Mouse (Mus musculus): ENCODE measurements around the gene Ntm. TPM values are rescaled to one million over a fixed set of nuclear protein-coding genes. Genes with fewer than 3 reads are reported as not detected.

Ntm gene
- polyA plus RNA-seq, 1 experiment from 2014 or later: 20.1 TPM

GRCm38 (mm10) chr9:29406973-29407372 lies 556.0 kb downstream of the Ntm start:
- H3K27ac ChIP-seq: no peak overlapping the region
- peaks cover 71% of the 10 kb centered on the region for H3K27me3 ChIP-seq
- H3K4me2 ChIP-seq: no peak overlapping the region
- no peak overlapping the region for H3K4me3 ChIP-seq (replicated peaks)
- H3K9me3 ChIP-seq: no peaks in the 10 kb centered on the region
- ATAC-seq (ENCODE audit: insufficient number of reproducible peaks, insufficient read depth, low FRiP score, low TSS enrichment, low read depth): no peak
- H3K9ac ChIP-seq (replicated peaks): no peak overlapping the region
- no peaks in the 10 kb centered on the region for H3K36me3 ChIP-seq
- H3K4me1 ChIP-seq (replicated peaks): peaks cover 10% of the 10 kb centered on the region; the same call in 1 of the 2 replicates
- 86% methylated on average over 2 of the region's 2 CpGs for WGBS

DNA sequence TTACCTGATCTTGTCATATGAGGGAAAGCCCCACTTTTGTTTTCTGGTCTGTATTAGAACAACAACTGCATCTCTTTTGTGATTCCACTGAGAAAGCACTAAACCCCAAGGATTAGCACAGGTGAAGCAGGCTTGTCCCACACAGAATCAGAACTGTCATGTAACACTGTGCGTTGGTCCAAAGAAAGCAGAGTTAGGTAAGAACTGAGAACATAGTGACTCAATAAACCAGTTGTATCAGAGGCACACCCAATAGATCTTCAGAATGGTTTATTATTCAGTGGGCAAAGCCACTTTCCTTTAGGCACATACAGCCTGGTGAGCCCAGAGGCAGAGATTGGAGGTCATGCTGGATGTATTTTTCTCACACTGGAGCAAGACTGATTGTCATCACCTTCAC lies 556.9 kb downstream of the Ntm start:
- no peak for ATAC-seq (ENCODE audit: insufficient number of reproducible peaks, insufficient read depth, low FRiP score, low TSS enrichment, low read depth)
- H3K9me3 ChIP-seq: no peaks in the 10 kb centered on the region
- peaks cover 67% of the 10 kb centered on the region for H3K27me3 ChIP-seq
- H3K4me3 ChIP-seq (replicated peaks): no peak overlapping the region
- no peak overlapping the region for H3K9ac ChIP-seq (replicated peaks)
- no peaks in the 10 kb centered on the region for H3K36me3 ChIP-seq
- 89% methylated on average over 1 of the region's 1 CpGs for WGBS
- H3K4me2 ChIP-seq: no peak overlapping the region
- no peak overlapping the region for H3K27ac ChIP-seq
- H3K4me1 ChIP-seq (replicated peaks): peaks cover 6% of the 10 kb centered on the region; the same call in 1 of the 2 replicates

DNA sequence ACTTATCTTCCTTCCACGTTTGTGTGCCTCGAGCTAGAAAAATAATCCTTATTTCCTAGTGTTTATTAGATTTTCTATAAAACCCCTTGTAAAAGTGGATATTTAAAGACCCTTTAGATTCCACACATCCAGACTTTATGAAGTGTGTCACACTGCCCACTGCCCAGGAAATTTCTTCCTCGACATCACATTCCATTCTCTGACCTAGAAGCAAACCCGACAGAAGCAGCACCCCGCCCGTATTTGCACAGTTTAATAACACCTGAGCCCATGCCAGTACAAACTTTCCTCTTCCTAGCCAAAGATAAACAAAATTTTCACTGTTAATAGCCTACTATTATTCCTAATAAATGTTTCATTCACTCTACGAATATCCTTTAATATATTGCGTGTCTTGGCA lies 562.8 kb downstream of the Ntm start:
- Histone ChIP-seq H3K9ac (replicated peaks) (no peak overlapping the region), H3K27me3 (peaks cover 52% of the 10 kb centered on the region), H3K4me3 (replicated peaks) (no peak overlapping the region), H3K9me3 (no peaks in the 10 kb centered on the region), H3K4me1 (replicated peaks) (peaks cover 3% of the 10 kb centered on the region; the same call in 1 of the 2 replicates), H3K4me2 (no peak overlapping the region), H3K27ac (no peak overlapping the region), H3K36me3 (no peaks in the 10 kb centered on the region)
- no peak for ATAC-seq (ENCODE audit: insufficient number of reproducible peaks, insufficient read depth, low FRiP score, low TSS enrichment, low read depth)
- 36% methylated on average over 8 of the region's 8 CpGs for WGBS

GRCm38 (mm10) chr9:29396101-29396500 lies 566.8 kb downstream of the Ntm start:
- no peak for ATAC-seq (ENCODE audit: insufficient number of reproducible peaks, insufficient read depth, low FRiP score, low TSS enrichment, low read depth)
- H3K36me3 ChIP-seq: no peaks in the 10 kb centered on the region
- H3K4me1 ChIP-seq (replicated peaks): peaks cover 3% of the 10 kb centered on the region; the same call in 1 of the 2 replicates
- no peak overlapping the region for H3K4me2 ChIP-seq
- no peak overlapping the region for H3K4me3 ChIP-seq (replicated peaks)
- H3K27ac ChIP-seq: no peak overlapping the region
- H3K9me3 ChIP-seq: no peaks in the 10 kb centered on the region
- H3K27me3 ChIP-seq: peaks cover 56% of the 10 kb centered on the region
- 94% methylated on average over 5 of the region's 5 CpGs for WGBS
- no peak overlapping the region for H3K9ac ChIP-seq (replicated peaks)

DNA sequence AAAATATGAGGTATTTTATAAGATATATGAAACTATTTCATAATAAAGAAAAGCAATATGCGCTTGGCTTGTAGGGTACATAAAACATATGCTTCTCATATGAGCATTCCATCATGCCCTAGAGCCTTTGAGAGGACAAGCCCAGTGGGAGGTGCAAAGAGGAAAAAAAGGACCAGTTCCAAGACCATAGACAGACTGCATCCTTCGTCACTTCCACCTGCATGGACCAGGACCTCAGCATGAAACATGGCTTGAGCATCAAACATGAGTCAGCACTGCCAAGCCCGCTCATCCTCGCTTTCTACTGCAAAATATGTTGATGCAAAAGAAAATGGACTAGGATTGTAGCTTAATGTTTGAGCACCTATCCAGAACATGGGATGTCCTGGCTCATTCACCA lies 569.8 kb downstream of the Ntm start:
- Histone ChIP-seq H3K27me3 (peaks cover 65% of the 10 kb centered on the region), H3K4me2 (no peak overlapping the region), H3K36me3 (no peaks in the 10 kb centered on the region), H3K9me3 (no peaks in the 10 kb centered on the region), H3K4me1 (replicated peaks) (no peaks in the 10 kb centered on the region), H3K9ac (replicated peaks) (no peak overlapping the region), H3K4me3 (replicated peaks) (no peak overlapping the region), H3K27ac (no peak overlapping the region)
- 87% methylated on average over 4 of the region's 4 CpGs for WGBS
- ATAC-seq (ENCODE audit: insufficient number of reproducible peaks, insufficient read depth, low FRiP score, low TSS enrichment, low read depth): no peak

GRCm38 (mm10) chr9:29390796-29391517 lies 572.0 kb downstream of the Ntm start:
- H3K4me2 ChIP-seq: no peak overlapping the region
- H3K4me3 ChIP-seq (replicated peaks): no peak overlapping the region
- ATAC-seq (ENCODE audit: insufficient number of reproducible peaks, insufficient read depth, low FRiP score, low TSS enrichment, low read depth): no peak
- no peak overlapping the region for H3K9ac ChIP-seq (replicated peaks)
- H3K9me3 ChIP-seq: no peaks in the 10 kb centered on the region
- H3K27ac ChIP-seq: no peak overlapping the region
- 77% methylated on average over 11 of the region's 11 CpGs for WGBS
- peaks cover 59% of the 10 kb centered on the region for H3K27me3 ChIP-seq
- no peaks in the 10 kb centered on the region for H3K36me3 ChIP-seq
- H3K4me1 ChIP-seq (replicated peaks): no peaks in the 10 kb centered on the region

- Histone ChIP-seq H3K36me3 (no peaks in the 10 kb centered on the region), H3K4me3 (replicated peaks) (no peak overlapping the region), H3K4me1 (replicated peaks) (no peaks in the 10 kb centered on the region), H3K9ac (replicated peaks) (no peak overlapping the region), H3K4me2 (no peak overlapping the region), H3K9me3 (no peaks in the 10 kb centered on the region), H3K27ac (no peak overlapping the region), H3K27me3 (peaks cover 63% of the 10 kb centered on the region)
- WGBS: 83% methylated on average over 7 of the region's 7 CpGs
- ATAC-seq (ENCODE audit: insufficient number of reproducible peaks, insufficient read depth, low FRiP score, low TSS enrichment, low read depth): no peak
Observed at GRCm38 (mm10) chr9:29389224-29389623, 573.7 kb downstream of the Ntm start.

- no peaks in the 10 kb centered on the region for H3K4me1 ChIP-seq (replicated peaks)
- no peak overlapping the region for H3K9ac ChIP-seq (replicated peaks)
- no peak overlapping the region for H3K4me3 ChIP-seq (replicated peaks)
- H3K27ac ChIP-seq: no peak overlapping the region
- H3K4me2 ChIP-seq: no peak overlapping the region
- H3K9me3 ChIP-seq: no peaks in the 10 kb centered on the region
- H3K27me3 ChIP-seq: peaks cover 74% of the 10 kb centered on the region
- 83% methylated on average over 4 of the region's 4 CpGs for WGBS
- ATAC-seq (ENCODE audit: insufficient number of reproducible peaks, insufficient read depth, low FRiP score, low TSS enrichment, low read depth): no peak
- no peaks in the 10 kb centered on the region for H3K36me3 ChIP-seq
Observed at GRCm38 (mm10) chr9:29387136-29387535, 575.8 kb downstream of the Ntm start.

- Histone ChIP-seq H3K36me3 (no peaks in the 10 kb centered on the region), H3K27me3 (peaks cover 63% of the 10 kb centered on the region), H3K27ac (no peak overlapping the region), H3K4me2 (no peak overlapping the region), H3K9ac (replicated peaks) (no peak overlapping the region), H3K4me3 (replicated peaks) (no peak overlapping the region), H3K9me3 (no peaks in the 10 kb centered on the region), H3K4me1 (replicated peaks) (no peaks in the 10 kb centered on the region; the same call in 1 of the 2 replicates)
- ATAC-seq (ENCODE audit: insufficient number of reproducible peaks, insufficient read depth, low FRiP score, low TSS enrichment, low read depth): no peak
- 77% methylated on average over 12 of the region's 12 CpGs for WGBS
Observed at GRCm38 (mm10) chr9:29377172-29378002, 585.6 kb downstream of the Ntm start.

- Histone ChIP-seq H3K4me2 (no peak overlapping the region), H3K4me3 (replicated peaks) (no peak overlapping the region), H3K36me3 (no peaks in the 10 kb centered on the region), H3K9me3 (no peaks in the 10 kb centered on the region), H3K27me3 (peaks cover 68% of the 10 kb centered on the region), H3K9ac (replicated peaks) (no peak overlapping the region), H3K27ac (no peak overlapping the region), H3K4me1 (replicated peaks) (no peaks in the 10 kb centered on the region)
- no peak for ATAC-seq (ENCODE audit: insufficient number of reproducible peaks, insufficient read depth, low FRiP score, low TSS enrichment, low read depth)
- WGBS: 86% methylated on average over 3 of the region's 3 CpGs
Observed at GRCm38 (mm10) chr9:29371341-29371740, 591.6 kb downstream of the Ntm start.

- Histone ChIP-seq H3K4me2 (no peak overlapping the region), H3K27me3 (peaks cover 79% of the 10 kb centered on the region), H3K27ac (no peak overlapping the region), H3K4me1 (replicated peaks) (no peaks in the 10 kb centered on the region), H3K9ac (replicated peaks) (no peak overlapping the region), H3K9me3 (no peaks in the 10 kb centered on the region), H3K36me3 (no peaks in the 10 kb centered on the region), H3K4me3 (replicated peaks) (no peak overlapping the region)
- 84% methylated on average over 3 of the region's 3 CpGs for WGBS
- no peak for ATAC-seq (ENCODE audit: insufficient number of reproducible peaks, insufficient read depth, low FRiP score, low TSS enrichment, low read depth)
Observed at GRCm38 (mm10) chr9:29369621-29370020, 593.3 kb downstream of the Ntm start.

All from limb, embryonic 12.5 days (tissue).